Mouse (Mus musculus) liver, embryonic 12.5 days (tissue): ENCODE measurements around the gene Stac2. TPM values are rescaled to one million over a fixed set of nuclear protein-coding genes. Genes with fewer than 3 reads are reported as not detected.

Experiments
- ATAC-seq: fragments of 200-750 bp; cut with Nextera tagmentation; 2 replicates; pipeline ENCODE4 v1.8.0; 2017; ENCODE audit warnings: moderate number of reproducible peaks, mild to moderate bottlenecking, moderate library complexity
- H3K27ac ChIP-seq: fragments of 300-500 bp; sonication (generic); 2 replicates; pipeline ENCODE4 v1.5.1; 2016; ENCODE audit warnings: mild to moderate bottlenecking
- H3K27me3 ChIP-seq: fragments of 300-500 bp; sonication (generic); replicated peaks from 2 replicates; pipeline ENCODE4 v1.6.1; 2016; ENCODE audit warnings: mild to moderate bottlenecking, moderate library complexity
- H3K36me3 ChIP-seq: fragments of 300-500 bp; sonication (generic); 2 replicates; pipeline ENCODE4 v1.6.1; 2016; ENCODE audit warnings: mild to moderate bottlenecking, moderate library complexity
- H3K4me1 ChIP-seq: fragments of 300-500 bp; sonication (generic); 2 replicates; pipeline ENCODE4 v1.6.1; 2016
- H3K4me2 ChIP-seq: fragments of 300-500 bp; sonication (generic); 2 replicates; pipeline ENCODE4 v1.6.1; 2016; ENCODE audit warnings: mild to moderate bottlenecking, moderate library complexity
- H3K4me3 ChIP-seq: fragments of 300-500 bp; sonication (generic); 2 replicates; pipeline ENCODE4 v1.5.1; 2016; ENCODE audit warnings: mild to moderate bottlenecking, moderate library complexity
- H3K9ac ChIP-seq: fragments of 300-500 bp; sonication (generic); 2 replicates; pipeline ENCODE4 v1.6.1; 2016; ENCODE audit warnings: mild to moderate bottlenecking, moderate library complexity
- H3K9me3 ChIP-seq: fragments of 300-500 bp; sonication (generic); replicated peaks from 2 replicates; pipeline ENCODE4 v1.6.1; 2016; ENCODE audit warnings: mild to moderate bottlenecking, moderate library complexity
- WGBS: fragments of 180-500 bp; shearing (Covaris S2); methylation state at CpG from one replicate; pipeline ENCODE4 v1.1.7; 2016; ENCODE audit not compliant: insufficient replicate concordance; 5-methylcytosine and 5-hydroxymethylcytosine counted together
- polyA plus RNA-seq: library from polyadenylated mRNA; unstranded; fragments of >200 nt; fragmentation: Nextera tagmentation; extraction: Ambion mirVana; gene quantifications from 2 replicates; pipeline ENCODE4 v1.2.1, GENCODE M21; 2016

Stac2 gene
- polyA plus RNA-seq, 1 experiment from 2014 or later = 0.07 TPM

- no peaks in the 10 kb centered on the region for H3K36me3 ChIP-seq
- no peak for ATAC-seq
- peak overlapping the region; percentile 61 for H3K4me2 ChIP-seq
- WGBS = 6% methylated on average over 12 of the region's 12 CpGs
- peak overlapping the region; percentile 38 for H3K4me3 ChIP-seq
- H3K9ac ChIP-seq = peak overlapping the region; percentile 18; the same call in 1 of the 2 replicates
- H3K27me3 ChIP-seq = peaks cover 81% of the 10 kb centered on the region
- H3K27ac ChIP-seq = no peak overlapping the region
- H3K9me3 ChIP-seq = no peaks in the 10 kb centered on the region
- H3K4me1 ChIP-seq = peaks cover 30% of the 10 kb centered on the region
Observed at GRCm38 (mm10) chr11:98002627-98003026, 50.6 kb downstream of the Stac2 start.

GRCm38 (mm10) chr11:98001986-98002385 is 51.3 kb downstream of the Stac2 start:
- H3K36me3 ChIP-seq = no peaks in the 10 kb centered on the region
- H3K4me2 ChIP-seq = no peak overlapping the region
- H3K4me1 ChIP-seq = peaks cover 35% of the 10 kb centered on the region
- 43% methylated on average over 6 of the region's 6 CpGs for WGBS
- H3K27ac ChIP-seq = no peak overlapping the region
- H3K9me3 ChIP-seq = no peaks in the 10 kb centered on the region
- peaks cover 87% of the 10 kb centered on the region for H3K27me3 ChIP-seq
- H3K9ac ChIP-seq = no peak overlapping the region
- no peak overlapping the region for H3K4me3 ChIP-seq
- no peak for ATAC-seq

GRCm38 (mm10) chr11:98001351-98001824 is 51.9 kb downstream of the Stac2 start:
- WGBS = 27% methylated on average over 11 of the region's 11 CpGs
- Histone ChIP-seq H3K9ac (no peak overlapping the region), H3K36me3 (no peaks in the 10 kb centered on the region), H3K27ac (no peak overlapping the region), H3K4me2 (no peak overlapping the region), H3K4me1 (peaks cover 41% of the 10 kb centered on the region), H3K4me3 (no peak overlapping the region), H3K27me3 (peaks cover 93% of the 10 kb centered on the region), H3K9me3 (no peaks in the 10 kb centered on the region)
- no peak for ATAC-seq

GRCm38 (mm10) chr11:98000378-98001140 is 52.7 kb downstream of the Stac2 start:
- peaks cover 47% of the 10 kb centered on the region for H3K4me1 ChIP-seq
- no peak overlapping the region for H3K9ac ChIP-seq
- ATAC-seq = no peak
- H3K4me2 ChIP-seq = no peak overlapping the region
- no peaks in the 10 kb centered on the region for H3K9me3 ChIP-seq
- H3K27me3 ChIP-seq = peaks cover 98% of the 10 kb centered on the region
- H3K27ac ChIP-seq = 0 out of 2 replicates have a peak overlapping the region, but pooled peaks have one; percentile 37
- no peaks in the 10 kb centered on the region for H3K36me3 ChIP-seq
- H3K4me3 ChIP-seq = no peak overlapping the region
- WGBS = 30% methylated on average over 7 of the region's 7 CpGs

- no peak for ATAC-seq
- no peaks in the 10 kb centered on the region for H3K36me3 ChIP-seq
- peaks cover 55% of the 10 kb centered on the region for H3K4me1 ChIP-seq
- H3K27ac ChIP-seq = no peak overlapping the region
- WGBS = 41% methylated on average over 5 of the region's 5 CpGs
- H3K4me2 ChIP-seq = no peak overlapping the region
- H3K27me3 ChIP-seq = peaks cover 98% of the 10 kb centered on the region
- no peak overlapping the region for H3K9ac ChIP-seq
- no peak overlapping the region for H3K4me3 ChIP-seq
- H3K9me3 ChIP-seq = no peaks in the 10 kb centered on the region
Observed at GRCm38 (mm10) chr11:97999748-98000147, 53.5 kb downstream of the Stac2 start.

GRCm38 (mm10) chr11:97998898-97999608 is 54.2 kb downstream of the Stac2 start:
- Histone ChIP-seq H3K4me2 (no peak overlapping the region), H3K4me3 (no peak overlapping the region), H3K4me1 (peaks cover 62% of the 10 kb centered on the region), H3K9ac (no peak overlapping the region), H3K27ac (no peak overlapping the region), H3K9me3 (no peaks in the 10 kb centered on the region), H3K27me3 (peaks cover 93% of the 10 kb centered on the region), H3K36me3 (no peaks in the 10 kb centered on the region)
- WGBS = 40% methylated on average over 7 of the region's 7 CpGs
- no peak for ATAC-seq

GRCm38 (mm10) chr11:97998074-97998793 is 55.0 kb downstream of the Stac2 start:
- no peak overlapping the region for H3K27ac ChIP-seq

GRCm38 (mm10) chr11:97997387-97997960 is 55.8 kb downstream of the Stac2 start:
- Histone ChIP-seq H3K9ac (no peak overlapping the region), H3K4me1 (peaks cover 53% of the 10 kb centered on the region), H3K9me3 (no peaks in the 10 kb centered on the region), H3K4me2 (no peak overlapping the region), H3K27ac (no peak overlapping the region), H3K27me3 (peaks cover 77% of the 10 kb centered on the region), H3K4me3 (no peak overlapping the region), H3K36me3 (no peaks in the 10 kb centered on the region)
- ATAC-seq = no peak
- WGBS = 59% methylated on average over 8 of the region's 8 CpGs

More at GRCm38 (mm10) chr11:97998074-97998793, 55.0 kb downstream of the Stac2 start:
- H3K4me3 ChIP-seq = no peak overlapping the region
- peaks cover 59% of the 10 kb centered on the region for H3K4me1 ChIP-seq
- H3K27me3 ChIP-seq = peaks cover 84% of the 10 kb centered on the region
- no peaks in the 10 kb centered on the region for H3K9me3 ChIP-seq
- H3K36me3 ChIP-seq = no peaks in the 10 kb centered on the region
- 65% methylated on average over 11 of the region's 11 CpGs for WGBS
- no peak for ATAC-seq
- H3K9ac ChIP-seq = no peak overlapping the region
- no peak overlapping the region for H3K4me2 ChIP-seq

GRCm38 (mm10) chr11:97996691-97997090 is 56.6 kb downstream of the Stac2 start:
- Histone ChIP-seq H3K27me3 (peaks cover 73% of the 10 kb centered on the region), H3K4me1 (peaks cover 53% of the 10 kb centered on the region), H3K27ac (no peak overlapping the region), H3K36me3 (no peaks in the 10 kb centered on the region), H3K4me3 (no peak overlapping the region), H3K9ac (no peak overlapping the region), H3K9me3 (no peaks in the 10 kb centered on the region), H3K4me2 (no peak overlapping the region)
- WGBS = 28% methylated on average over 1 of the region's 1 CpGs
- ATAC-seq = no peak

- peak within 1 kb of the TSS; percentile 78 for H3K4me2 ChIP-seq
- no peaks in the 10 kb centered on the region for H3K9me3 ChIP-seq
- 1% methylated on average over 26 of the region's 26 CpGs for WGBS
- ATAC-seq = peak; percentile 36; the same call in 1 of the 2 replicates
- H3K36me3 ChIP-seq = no peaks in the 10 kb centered on the region
- H3K4me1 ChIP-seq = peaks cover 47% of the 10 kb centered on the region
- H3K4me3 ChIP-seq = peak within 1 kb of the TSS; percentile 52
- H3K27me3 ChIP-seq = peaks cover 70% of the 10 kb centered on the region
- H3K9ac ChIP-seq = peak within 1 kb of the TSS; percentile 55
- H3K27ac ChIP-seq = no peak within 1 kb of the TSS
Observed at GRCm38 (mm10) chr11:97995564-97996288, 57.5 kb downstream of the Stac2 start, which contains the start of gene Arl5c. TSS of gene Arl5c (minus strand) at chr11:97996181.

GRCm38 (mm10) chr11:97994539-97995100 is 58.6 kb downstream of the Stac2 start:
- Histone ChIP-seq H3K27ac (no peak overlapping the region), H3K4me1 (peaks cover 57% of the 10 kb centered on the region), H3K4me3 (peak overlapping the region; percentile 52), H3K9ac (peak overlapping the region; percentile 55), H3K27me3 (peaks cover 65% of the 10 kb centered on the region), H3K9me3 (no peaks in the 10 kb centered on the region), H3K4me2 (peak overlapping the region; percentile 78), H3K36me3 (no peaks in the 10 kb centered on the region)
- WGBS = 7% methylated on average over 13 of the region's 13 CpGs
- ATAC-seq = peak; percentile 69
